Mouse (Mus musculus): ENCODE data around the gene Grm4. TPM values are rescaled to one million over a fixed set of nuclear protein-coding genes. Genes with fewer than 3 reads are reported as not detected.
A peak's percentile ranks its signal among the peaks of the same experiment; 100 is the strongest.

Grm4 gene
- polyA plus RNA-seq, 1 experiment, result 0.02 TPM

GRCm38 (mm10) chr17:27511865-27512618 lies 9.2 kb downstream of the Grm4 start:
- no peak overlapping the region for H3K4me3 ChIP-seq (ENCODE audit: insufficient read depth, low read depth, low read length)
- H3K27ac ChIP-seq (ENCODE audit: insufficient read depth, low read depth, low read length), result no peak overlapping the region
- TF ChIP-seq POLR2A (IDR thresholded peaks at IDR 0.05; ENCODE audit: low read depth, low read length), result no peak
- TF ChIP-seq CTCF (conservative IDR thresholded peaks at IDR 0.05; ENCODE audit: insufficient read depth, insufficient read length, low read depth, low read length), result no peak
- no peak for DNase-seq
- H3K36me3 ChIP-seq (ENCODE audit: control insufficient read depth, insufficient read depth, low read length), result no peaks in the 10 kb centered on the region
- H3K27me3 ChIP-seq (replicated peaks; ENCODE audit: control insufficient read depth, insufficient read depth, low read length), result peaks cover 5% of the 10 kb centered on the region
- no peaks in the 10 kb centered on the region for H3K4me1 ChIP-seq (ENCODE audit: control insufficient read depth, insufficient read depth, low read length)
- 6% methylated on average over 63 of the region's 64 CpGs for WGBS

DNA sequence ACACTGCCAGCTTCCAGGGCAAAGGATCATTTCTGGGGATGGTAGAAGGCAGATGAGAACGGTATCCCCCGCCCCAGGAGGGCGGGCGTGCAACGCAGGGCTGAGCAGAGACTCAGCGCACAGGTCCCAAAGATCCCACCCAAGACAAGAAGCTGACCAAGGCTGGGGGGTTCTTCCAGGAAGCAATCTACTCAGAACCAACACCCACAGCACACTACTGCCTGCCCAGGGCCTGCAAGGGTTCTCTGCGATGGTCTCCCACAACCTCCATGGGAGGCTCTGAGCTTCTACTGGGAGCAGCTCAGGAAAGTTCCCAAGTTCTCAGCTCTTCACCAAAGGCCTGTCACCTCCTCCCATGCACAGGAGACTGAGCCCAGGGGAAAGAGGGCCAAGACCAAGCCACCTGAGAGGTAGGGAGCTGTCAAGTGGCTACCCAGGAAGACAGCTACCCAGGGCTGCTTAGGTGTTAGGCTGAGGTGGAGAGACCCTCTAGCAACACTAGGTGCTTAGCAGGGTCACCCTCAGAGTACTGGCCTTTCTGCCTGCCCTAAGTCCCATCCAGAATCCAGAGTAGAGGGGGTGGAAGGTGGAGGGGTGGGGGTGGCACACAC lies 10.0 kb downstream of the Grm4 start:
- H3K27ac ChIP-seq (ENCODE audit: insufficient read depth, low read depth, low read length), result no peak overlapping the region
- H3K4me1 ChIP-seq (ENCODE audit: control insufficient read depth, insufficient read depth, low read length), result no peaks in the 10 kb centered on the region
- TF ChIP-seq POLR2A (IDR thresholded peaks at IDR 0.05; ENCODE audit: low read depth, low read length) (no peak), CTCF (conservative IDR thresholded peaks at IDR 0.05; ENCODE audit: insufficient read depth, insufficient read length, low read depth, low read length) (no peak)
- no peak overlapping the region for H3K4me3 ChIP-seq (ENCODE audit: insufficient read depth, low read depth, low read length)
- H3K36me3 ChIP-seq (ENCODE audit: control insufficient read depth, insufficient read depth, low read length), result no peaks in the 10 kb centered on the region
- peaks cover 5% of the 10 kb centered on the region for H3K27me3 ChIP-seq (replicated peaks; ENCODE audit: control insufficient read depth, insufficient read depth, low read length)
- 93% methylated on average over 7 of the region's 7 CpGs for WGBS
- no peak for DNase-seq

GRCm38 (mm10) chr17:27510258-27511124 lies 10.7 kb downstream of the Grm4 start:
- 68% methylated on average over 9 of the region's 9 CpGs for WGBS
- H3K27me3 ChIP-seq (replicated peaks; ENCODE audit: control insufficient read depth, insufficient read depth, low read length), result peaks cover 5% of the 10 kb centered on the region
- no peak overlapping the region for H3K27ac ChIP-seq (ENCODE audit: insufficient read depth, low read depth, low read length)
- H3K4me1 ChIP-seq (ENCODE audit: control insufficient read depth, insufficient read depth, low read length), result no peaks in the 10 kb centered on the region
- H3K4me3 ChIP-seq (ENCODE audit: insufficient read depth, low read depth, low read length), result no peak overlapping the region
- DNase-seq, result no peak
- TF ChIP-seq CTCF (conservative IDR thresholded peaks at IDR 0.05; ENCODE audit: insufficient read depth, insufficient read length, low read depth, low read length) (no peak), POLR2A (IDR thresholded peaks at IDR 0.05; ENCODE audit: low read depth, low read length) (no peak)
- H3K36me3 ChIP-seq (ENCODE audit: control insufficient read depth, insufficient read depth, low read length), result no peaks in the 10 kb centered on the region

GRCm38 (mm10) chr17:27509056-27509455 lies 12.1 kb downstream of the Grm4 start:
- Histone ChIP-seq H3K27ac (ENCODE audit: insufficient read depth, low read depth, low read length) (no peak overlapping the region), H3K4me3 (ENCODE audit: insufficient read depth, low read depth, low read length) (no peak overlapping the region), H3K36me3 (ENCODE audit: control insufficient read depth, insufficient read depth, low read length) (no peaks in the 10 kb centered on the region), H3K4me1 (ENCODE audit: control insufficient read depth, insufficient read depth, low read length) (no peaks in the 10 kb centered on the region), H3K27me3 (replicated peaks; ENCODE audit: control insufficient read depth, insufficient read depth, low read length) (peaks cover 5% of the 10 kb centered on the region)
- 82% methylated on average over 5 of the region's 5 CpGs for WGBS
- DNase-seq, result no peak
- TF ChIP-seq CTCF (conservative IDR thresholded peaks at IDR 0.05; ENCODE audit: insufficient read depth, insufficient read length, low read depth, low read length) (no peak), POLR2A (IDR thresholded peaks at IDR 0.05; ENCODE audit: low read depth, low read length) (no peak)

GRCm38 (mm10) chr17:27508513-27508912 lies 12.7 kb downstream of the Grm4 start:
- Histone ChIP-seq H3K36me3 (ENCODE audit: control insufficient read depth, insufficient read depth, low read length) (no peaks in the 10 kb centered on the region), H3K4me1 (ENCODE audit: control insufficient read depth, insufficient read depth, low read length) (no peaks in the 10 kb centered on the region), H3K27me3 (replicated peaks; ENCODE audit: control insufficient read depth, insufficient read depth, low read length) (peaks cover 3% of the 10 kb centered on the region), H3K27ac (ENCODE audit: insufficient read depth, low read depth, low read length) (no peak overlapping the region), H3K4me3 (ENCODE audit: insufficient read depth, low read depth, low read length) (no peak overlapping the region)
- peak; percentile 19 for DNase-seq
- WGBS, result 54% methylated on average over 5 of the region's 5 CpGs
- TF ChIP-seq POLR2A (IDR thresholded peaks at IDR 0.05; ENCODE audit: low read depth, low read length) (no peak), CTCF (conservative IDR thresholded peaks at IDR 0.05; ENCODE audit: insufficient read depth, insufficient read length, low read depth, low read length) (no peak)

DNA sequence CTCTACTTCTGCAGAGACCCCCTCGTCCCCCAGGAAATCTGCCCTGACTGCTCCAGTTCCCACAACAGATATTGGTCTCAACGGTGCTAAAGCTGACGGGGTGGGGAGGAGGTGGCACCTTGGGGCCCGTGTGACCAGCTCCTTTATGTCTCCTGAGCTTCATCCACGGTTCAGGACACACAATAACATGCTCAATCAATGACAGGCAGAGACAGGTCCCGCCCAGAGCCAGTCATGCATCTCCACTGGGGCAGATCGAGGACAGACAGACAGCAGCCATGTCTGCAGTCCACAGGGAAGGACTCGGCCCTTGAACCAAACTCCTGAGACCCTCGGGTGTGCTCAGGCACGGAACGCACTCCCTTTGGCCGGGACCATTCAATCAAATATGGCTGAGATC lies 13.2 kb downstream of the Grm4 start:
- DNase-seq, result no peak
- Histone ChIP-seq H3K36me3 (ENCODE audit: control insufficient read depth, insufficient read depth, low read length) (no peaks in the 10 kb centered on the region), H3K27ac (ENCODE audit: insufficient read depth, low read depth, low read length) (no peak overlapping the region), H3K27me3 (replicated peaks; ENCODE audit: control insufficient read depth, insufficient read depth, low read length) (peaks cover 1% of the 10 kb centered on the region), H3K4me3 (ENCODE audit: insufficient read depth, low read depth, low read length) (no peak overlapping the region), H3K4me1 (ENCODE audit: control insufficient read depth, insufficient read depth, low read length) (no peaks in the 10 kb centered on the region)
- no peak for TF ChIP-seq CTCF (conservative IDR thresholded peaks at IDR 0.05; ENCODE audit: insufficient read depth, insufficient read length, low read depth, low read length)
- TF ChIP-seq POLR2A (IDR thresholded peaks at IDR 0.05; ENCODE audit: low read depth, low read length), result no peak
- WGBS, result 51% methylated on average over 12 of the region's 12 CpGs

DNA sequence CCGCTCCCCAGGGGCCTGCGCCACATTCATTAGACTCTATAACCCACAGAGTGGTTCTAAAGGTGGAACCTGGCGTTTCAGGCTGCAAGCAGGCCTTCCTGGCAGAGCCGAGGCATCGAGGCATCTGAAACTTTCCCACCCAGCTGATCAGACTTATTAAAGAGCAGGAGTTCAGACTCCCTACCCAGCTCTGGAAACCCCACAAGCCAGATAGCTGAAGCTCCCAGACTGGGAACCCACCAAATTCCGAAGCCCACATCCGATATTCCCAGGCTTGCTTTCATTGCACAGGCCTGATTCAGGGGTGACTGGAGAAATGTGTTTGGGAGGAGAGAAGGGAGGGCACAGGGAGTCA lies 13.6 kb downstream of the Grm4 start:
- no peak overlapping the region for H3K27ac ChIP-seq (ENCODE audit: insufficient read depth, low read depth, low read length)
- no peaks in the 10 kb centered on the region for H3K4me1 ChIP-seq (ENCODE audit: control insufficient read depth, insufficient read depth, low read length)
- no peak for DNase-seq
- no peaks in the 10 kb centered on the region for H3K36me3 ChIP-seq (ENCODE audit: control insufficient read depth, insufficient read depth, low read length)
- WGBS, result 87% methylated on average over 7 of the region's 7 CpGs
- no peak overlapping the region for H3K4me3 ChIP-seq (ENCODE audit: insufficient read depth, low read depth, low read length)
- peaks cover under 1% of the 10 kb centered on the region for H3K27me3 ChIP-seq (replicated peaks; ENCODE audit: control insufficient read depth, insufficient read depth, low read length)
- TF ChIP-seq POLR2A (IDR thresholded peaks at IDR 0.05; ENCODE audit: low read depth, low read length), result no peak
- no peak for TF ChIP-seq CTCF (conservative IDR thresholded peaks at IDR 0.05; ENCODE audit: insufficient read depth, insufficient read length, low read depth, low read length)

All from kidney, adult 2 months (tissue).